Mouse (Mus musculus) thymus, postnatal 14 days (tissue): Measurements from ENCODE around the gene Cabin1.

ENCODE experiments used
- DNase-seq: peaks from one replicate; pipeline ENCODE4 v3.0.0; 2021

Cabin1 gene

GRCm38 (mm10) chr10:75764519-75765473 lies 655 bp upstream of the Cabin1 start:
- peak; percentile 77 for DNase-seq

GRCm38 (mm10) chr10:75762413-75762812 lies 1.7 kb downstream of the Cabin1 start:
- DNase-seq = no peak

- no peak for DNase-seq
Measured at GRCm38 (mm10) chr10:75760311-75760710, 3.8 kb downstream of the Cabin1 start.

GRCm38 (mm10) chr10:75756719-75757118 lies 7.4 kb downstream of the Cabin1 start:
- DNase-seq = no peak

- DNase-seq = peak; percentile 81
Measured at GRCm38 (mm10) chr10:75744017-75744416, 20.1 kb downstream of the Cabin1 start.

GRCm38 (mm10) chr10:75743369-75743768 lies 20.8 kb downstream of the Cabin1 start:
- DNase-seq = no peak

- no peak for DNase-seq
Measured at GRCm38 (mm10) chr10:75740866-75741265, 23.3 kb downstream of the Cabin1 start.

GRCm38 (mm10) chr10:75725449-75725848 lies 38.7 kb downstream of the Cabin1 start:
- DNase-seq = no peak

GRCm38 (mm10) chr10:75720215-75720614 lies 43.9 kb downstream of the Cabin1 start:
- DNase-seq = no peak

GRCm38 (mm10) chr10:75714795-75715194 lies 49.3 kb downstream of the Cabin1 start:
- DNase-seq = no peak

GRCm38 (mm10) chr10:75713026-75713425 lies 51.1 kb downstream of the Cabin1 start:
- DNase-seq = no peak

- no peak for DNase-seq
Measured at GRCm38 (mm10) chr10:75710210-75710609, 53.9 kb downstream of the Cabin1 start.

GRCm38 (mm10) chr10:75709261-75709660 lies 54.9 kb downstream of the Cabin1 start:
- no peak for DNase-seq

- DNase-seq = peak; percentile 22
Measured at GRCm38 (mm10) chr10:75708633-75708992, 55.5 kb downstream of the Cabin1 start.

GRCm38 (mm10) chr10:75707901-75708632 lies 56.1 kb downstream of the Cabin1 start:
- DNase-seq = no peak

- no peak for DNase-seq
Measured at GRCm38 (mm10) chr10:75706632-75707216, 57.4 kb downstream of the Cabin1 start.

GRCm38 (mm10) chr10:75705681-75706400 lies 58.3 kb downstream of the Cabin1 start:
- no peak for DNase-seq

- DNase-seq = no peak
Measured at GRCm38 (mm10) chr10:75704212-75705185, 59.6 kb downstream of the Cabin1 start.

GRCm38 (mm10) chr10:75703504-75703903 lies 60.6 kb downstream of the Cabin1 start:
- DNase-seq = no peak

GRCm38 (mm10) chr10:75702494-75702893 lies 61.6 kb downstream of the Cabin1 start:
- no peak for DNase-seq

- DNase-seq = no peak
Measured at GRCm38 (mm10) chr10:75701280-75701679, 62.9 kb downstream of the Cabin1 start.

- DNase-seq = no peak
Measured at GRCm38 (mm10) chr10:75697693-75698092, 66.4 kb downstream of the Cabin1 start.
